Mouse (Mus musculus) hindbrain, postnatal 0 days (tissue): ENCODE measurements at regions not wholly inside any gene's neighbourhood (a gene's known extent, or its start where the extent isn't known, plus 50 kb on each side); places are given as distances from the start of the nearest gene placed in this dataset.
"Not testable (repeated sequence)": the region's sequence is repeated elsewhere in the genome, so short reads cannot be mapped to it uniquely, and the experiment has no call there.

Source experiments
- ATAC-seq: fragments of 200-750 bp; cut with Nextera tagmentation; 2 replicates; pipeline ENCODE4 v1.8.0; 2017; ENCODE audit warnings: mild to moderate bottlenecking, moderate TSS enrichment, moderate library complexity
- DNase-seq: peaks from one replicate; pipeline ENCODE4 v3.0.0-alpha.2; 2015; ENCODE audit warnings: low spot score
- H3K27ac ChIP-seq: fragments of 300-500 bp; sonication (generic); 2 replicates; pipeline ENCODE4 v1.5.1; 2014; ENCODE audit warnings: mild to moderate bottlenecking
- H3K27me3 ChIP-seq: fragments of 300-500 bp; sonication (generic); 2 replicates; pipeline ENCODE4 v1.6.1; 2014; ENCODE audit warnings: low read length, mixed read lengths; ENCODE audit not compliant: insufficient read depth
- H3K36me3 ChIP-seq: fragments of 300-500 bp; sonication (generic); 2 replicates; pipeline ENCODE4 v1.6.1; 2014; ENCODE audit warnings: low read length, mixed read lengths; ENCODE audit not compliant: insufficient read depth
- H3K4me1 ChIP-seq: fragments of 300-500 bp; sonication (generic); 2 replicates; pipeline ENCODE4 v1.6.1; 2014; ENCODE audit warnings: antibody characterized with exemption, low read length, mixed read lengths; ENCODE audit not compliant: insufficient read depth
- H3K4me2 ChIP-seq: fragments of 300-500 bp; sonication (generic); 2 replicates; pipeline ENCODE4 v1.6.1; 2014; ENCODE audit warnings: low read depth, mild to moderate bottlenecking, low read length, moderate library complexity, mixed read lengths
- H3K4me3 ChIP-seq: fragments of 300-500 bp; sonication (generic); 2 replicates; pipeline ENCODE4 v1.5.1; 2014; ENCODE audit warnings: low read length
- H3K9ac ChIP-seq: fragments of 300-500 bp; sonication (generic); replicated peaks from 2 replicates; pipeline ENCODE4 v1.6.1; 2014; ENCODE audit warnings: mild to moderate bottlenecking, low read length, moderate library complexity, mixed read lengths
- H3K9me3 ChIP-seq: fragments of 300-500 bp; sonication (generic); 2 replicates; pipeline ENCODE4 v1.6.1; 2016; ENCODE audit warnings: low read length, mixed read lengths
- CTCF ChIP-seq: IDR thresholded peaks from 2 replicates; pipeline ENCODE4 v1.5.1; 2016; ENCODE audit warnings: antibody characterized with exemption, control low read depth, low read depth
- WGBS: fragments of 180-500 bp; shearing (Covaris S2); extraction: QIAGEN DNeasy Blood & Tissue Kit; methylation state at CpG from one replicate; pipeline ENCODE4 v1.1.7; 2014; 5-methylcytosine and 5-hydroxymethylcytosine counted together

- ATAC-seq (no peak), DNase-seq (no peak)
- Histone ChIP-seq H3K27ac (no peak overlapping the region), H3K4me2 (no peak overlapping the region), H3K9ac (no peak overlapping the region), H3K9me3 (no peaks in the 10 kb centered on the region), H3K4me3 (no peak overlapping the region), H3K36me3 (no peaks in the 10 kb centered on the region), H3K4me1 (no peaks in the 10 kb centered on the region), H3K27me3 (no peaks in the 10 kb centered on the region)
- WGBS, result 67% methylated on average over 6 of the region's 6 CpGs
- no peak for TF ChIP-seq CTCF
These were observed 201.4 kb downstream of the Dhx15 start for GRCm38 (mm10) chr5:51988913-51989312.

- WGBS, result 89% methylated on average over 6 of the region's 6 CpGs
- H3K4me1 ChIP-seq, result no peaks in the 10 kb centered on the region
These were observed 205.3 kb downstream of the Dhx15 start for GRCm38 (mm10) chr5:51984966-51985365.

DNA sequence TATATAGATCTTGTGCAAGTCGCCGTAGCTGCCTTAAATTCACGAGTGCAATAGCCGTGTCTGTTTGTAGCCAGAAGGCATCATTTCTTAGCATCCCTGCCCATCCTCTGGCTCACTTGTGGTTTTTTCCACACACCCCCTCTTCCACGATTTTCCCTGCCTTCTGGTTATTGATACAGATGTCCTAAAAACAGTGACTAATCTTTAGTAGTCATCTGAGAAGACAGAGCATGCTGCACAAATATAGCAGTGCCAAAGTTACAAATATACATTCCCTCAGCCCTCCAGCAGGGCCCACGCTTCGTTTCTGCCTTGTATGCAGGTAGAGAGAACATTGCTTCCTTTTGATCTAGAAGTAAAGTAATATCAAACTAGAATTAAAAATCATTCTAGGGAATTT lies 207.5 kb downstream of the Dhx15 start:
- ATAC-seq (no peak), DNase-seq (no peak)
- H3K27me3 ChIP-seq, result no peaks in the 10 kb centered on the region
- no peak overlapping the region for H3K9ac ChIP-seq
- H3K4me2 ChIP-seq, result no peak overlapping the region
- TF ChIP-seq CTCF, result no peak
- no peak overlapping the region for H3K4me3 ChIP-seq
- H3K4me1 ChIP-seq, result no peaks in the 10 kb centered on the region
- 95% methylated on average over 7 of the region's 7 CpGs for WGBS
- no peak overlapping the region for H3K27ac ChIP-seq
- H3K36me3 ChIP-seq, result no peaks in the 10 kb centered on the region
- H3K9me3 ChIP-seq, result no peaks in the 10 kb centered on the region

More at GRCm38 (mm10) chr5:51984966-51985365, 205.3 kb downstream of the Dhx15 start:
- no peak for DNase-seq
- ATAC-seq, result no peak
- no peak for TF ChIP-seq CTCF
- no peak overlapping the region for H3K27ac ChIP-seq
- H3K4me2 ChIP-seq, result no peak overlapping the region
- no peaks in the 10 kb centered on the region for H3K36me3 ChIP-seq
- H3K4me3 ChIP-seq, result no peak overlapping the region
- no peak overlapping the region for H3K9ac ChIP-seq
- no peaks in the 10 kb centered on the region for H3K27me3 ChIP-seq
- no peaks in the 10 kb centered on the region for H3K9me3 ChIP-seq

GRCm38 (mm10) chr5:51980901-51981300 lies 209.4 kb downstream of the Dhx15 start:
- Histone ChIP-seq H3K9ac (no peak overlapping the region), H3K4me1 (no peaks in the 10 kb centered on the region), H3K4me2 (no peak overlapping the region), H3K9me3 (no peaks in the 10 kb centered on the region), H3K36me3 (no peaks in the 10 kb centered on the region), H3K27ac (no peak overlapping the region), H3K4me3 (no peak overlapping the region), H3K27me3 (no peaks in the 10 kb centered on the region)
- 62% methylated on average over 5 of the region's 5 CpGs for WGBS
- TF ChIP-seq CTCF, result no peak
- ATAC-seq, result no peak
- DNase-seq, result no peak

- no peak overlapping the region for H3K4me2 ChIP-seq
- H3K9ac ChIP-seq, result no peak overlapping the region
- WGBS, result 57% methylated on average over 5 of the region's 5 CpGs
- no peaks in the 10 kb centered on the region for H3K9me3 ChIP-seq
- H3K36me3 ChIP-seq, result no peaks in the 10 kb centered on the region
- ATAC-seq (no peak), DNase-seq (no peak)
- no peak for TF ChIP-seq CTCF
- no peak overlapping the region for H3K27ac ChIP-seq
- no peaks in the 10 kb centered on the region for H3K4me1 ChIP-seq
- no peak overlapping the region for H3K4me3 ChIP-seq
- H3K27me3 ChIP-seq, result no peaks in the 10 kb centered on the region
These were observed 237.8 kb downstream of the Dhx15 start for GRCm38 (mm10) chr5:51952499-51952898.

- Histone ChIP-seq H3K4me2 (no peak overlapping the region), H3K36me3 (no peaks in the 10 kb centered on the region), H3K27ac (no peak overlapping the region), H3K9ac (no peak overlapping the region), H3K27me3 (no peaks in the 10 kb centered on the region), H3K9me3 (no peaks in the 10 kb centered on the region), H3K4me1 (no peaks in the 10 kb centered on the region), H3K4me3 (no peak overlapping the region)
- no peak for TF ChIP-seq CTCF
- no peak for ATAC-seq
- WGBS, result 89% methylated on average over 5 of the region's 5 CpGs
- no peak for DNase-seq
These were observed 240.3 kb downstream of the Dhx15 start for GRCm38 (mm10) chr5:51949996-51950395.

DNA sequence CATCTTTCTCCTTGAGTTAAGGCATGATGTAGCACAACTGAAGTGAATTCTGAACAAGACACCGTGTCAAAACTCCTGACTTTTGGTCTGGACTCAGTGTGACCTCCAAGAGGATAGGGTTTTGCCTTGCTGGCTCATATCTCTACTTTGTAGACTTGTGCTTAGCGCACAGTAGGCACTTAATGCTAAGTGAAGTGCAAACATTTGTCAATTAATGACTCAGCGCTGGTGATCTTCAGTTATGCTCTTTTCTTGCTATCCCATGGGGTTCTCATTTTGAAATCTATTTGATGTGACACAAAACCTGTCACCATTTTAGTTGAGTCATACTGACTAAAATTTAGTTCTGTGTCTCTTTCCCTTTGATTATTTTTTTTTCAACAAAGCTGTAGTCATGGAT lies 244.3 kb downstream of the Dhx15 start:
- no peak overlapping the region for H3K27ac ChIP-seq
- no peak overlapping the region for H3K4me3 ChIP-seq
- H3K4me1 ChIP-seq, result no peaks in the 10 kb centered on the region
- no peaks in the 10 kb centered on the region for H3K36me3 ChIP-seq
- ATAC-seq, result no peak
- no peaks in the 10 kb centered on the region for H3K27me3 ChIP-seq
- no peak for DNase-seq
- H3K9ac ChIP-seq, result no peak overlapping the region
- no peaks in the 10 kb centered on the region for H3K9me3 ChIP-seq
- no peak overlapping the region for H3K4me2 ChIP-seq
- 93% methylated on average over 3 of the region's 3 CpGs for WGBS
- TF ChIP-seq CTCF, result no peak

- not testable (repeated sequence) for H3K4me3 ChIP-seq, H3K4me1 ChIP-seq, H3K9ac ChIP-seq, H3K36me3 ChIP-seq, H3K27ac ChIP-seq, H3K27me3 ChIP-seq, H3K9me3 ChIP-seq, ATAC-seq, H3K4me2 ChIP-seq, DNase-seq
- 71% methylated on average over 4 of the region's 4 CpGs for WGBS
These were observed 248.4 kb downstream of the Dhx15 start for GRCm38 (mm10) chr5:51941925-51942291.
